Mouse (Mus musculus) embryonic facial prominence, embryonic 10.5 days (tissue): ENCODE data around the gene Disc1. TPM values are rescaled to one million over a fixed set of nuclear protein-coding genes. Genes with fewer than 3 reads are reported as not detected.

Experiments
- DNase-seq: peaks from one replicate; pipeline ENCODE4 v3.0.0-alpha.2; 2017; ENCODE audit warnings: low spot score
- H3K27ac ChIP-seq: fragments of 300-500 bp; sonication (generic); replicated peaks from 2 replicates; pipeline ENCODE4 v1.5.1; 2016; ENCODE audit warnings: mild to moderate bottlenecking
- H3K27me3 ChIP-seq: fragments of 300-500 bp; sonication (generic); replicated peaks from 2 replicates; pipeline ENCODE4 v1.6.1; 2016; ENCODE audit warnings: low read depth, mild to moderate bottlenecking; ENCODE audit not compliant: poor library complexity, severe bottlenecking
- H3K36me3 ChIP-seq: fragments of 300-500 bp; sonication (generic); replicated peaks from 2 replicates; pipeline ENCODE4 v1.6.1; 2016; ENCODE audit warnings: mild to moderate bottlenecking, moderate library complexity
- H3K4me1 ChIP-seq: fragments of 300-500 bp; sonication (generic); 2 replicates; pipeline ENCODE4 v1.6.1; 2016
- H3K4me3 ChIP-seq: fragments of 300-500 bp; sonication (generic); 2 replicates; pipeline ENCODE4 v1.5.1; 2016; ENCODE audit warnings: mild to moderate bottlenecking, moderate library complexity
- H3K9me3 ChIP-seq: fragments of 300-500 bp; sonication (generic); 2 replicates; pipeline ENCODE4 v1.6.1; 2016; ENCODE audit warnings: mild to moderate bottlenecking
- WGBS: fragments of 180-500 bp; shearing (Covaris S2); methylation state at CpG from one replicate; pipeline ENCODE4 v1.1.7; 2016; 5-methylcytosine and 5-hydroxymethylcytosine counted together
- polyA plus RNA-seq: library from polyadenylated mRNA; unstranded; fragments of >200 nt; fragmentation: Nextera tagmentation; extraction: Ambion mirVana; gene quantifications from 2 replicates; pipeline ENCODE4 v1.2.1, GENCODE M21; 2016

Gene Disc1
- polyA plus RNA-seq, 1 experiment from 2014 or later, result 1.7 TPM

- Histone ChIP-seq H3K4me1 (peaks cover 64% of the 10 kb centered on the region), H3K36me3 (no peaks in the 10 kb centered on the region), H3K27me3 (peaks cover 33% of the 10 kb centered on the region), H3K27ac (no peak overlapping the region; the same call in 1 of the 2 replicates), H3K4me3 (no peak overlapping the region), H3K9me3 (no peaks in the 10 kb centered on the region)
- WGBS, result 73% methylated on average over 7 of the region's 7 CpGs
- DNase-seq, result no peak
These were observed 143.5 kb downstream of the Disc1 start for GRCm38 (mm10) chr8:125197341-125198002.

- no peaks in the 10 kb centered on the region for H3K36me3 ChIP-seq
- WGBS, result 72% methylated on average over 9 of the region's 9 CpGs
- H3K4me1 ChIP-seq, result peaks cover 60% of the 10 kb centered on the region
- DNase-seq, result no peak
- H3K27me3 ChIP-seq, result peaks cover 27% of the 10 kb centered on the region
- H3K9me3 ChIP-seq, result no peaks in the 10 kb centered on the region
- H3K27ac ChIP-seq, result peak overlapping the region; percentile 48; the same call in 1 of the 2 replicates
- no peak overlapping the region for H3K4me3 ChIP-seq
These were observed 144.6 kb downstream of the Disc1 start for GRCm38 (mm10) chr8:125198420-125199196.

GRCm38 (mm10) chr8:125199197-125199939 is 145.4 kb downstream of the Disc1 start:
- no peak for DNase-seq
- Histone ChIP-seq H3K27ac (peak overlapping the region; percentile 48; the same call in 1 of the 2 replicates), H3K9me3 (no peaks in the 10 kb centered on the region), H3K27me3 (peaks cover 24% of the 10 kb centered on the region), H3K36me3 (no peaks in the 10 kb centered on the region), H3K4me1 (peaks cover 58% of the 10 kb centered on the region), H3K4me3 (no peak overlapping the region)
- WGBS, result 77% methylated on average over 16 of the region's 16 CpGs

- no peak overlapping the region for H3K27ac ChIP-seq
These were observed 146.4 kb downstream of the Disc1 start for GRCm38 (mm10) chr8:125200273-125200863.

GRCm38 (mm10) chr8:125201650-125202049 is 147.7 kb downstream of the Disc1 start:
- H3K9me3 ChIP-seq, result no peaks in the 10 kb centered on the region
- 78% methylated on average over 6 of the region's 6 CpGs for WGBS
- peaks cover 37% of the 10 kb centered on the region for H3K4me1 ChIP-seq
- H3K4me3 ChIP-seq, result no peak overlapping the region
- no peak overlapping the region for H3K27ac ChIP-seq
- no peak for DNase-seq
- no peaks in the 10 kb centered on the region for H3K36me3 ChIP-seq
- H3K27me3 ChIP-seq, result peaks cover 41% of the 10 kb centered on the region

More at GRCm38 (mm10) chr8:125200273-125200863, 146.4 kb downstream of the Disc1 start:
- WGBS, result 82% methylated on average over 13 of the region's 13 CpGs
- H3K27me3 ChIP-seq, result peaks cover 33% of the 10 kb centered on the region
- DNase-seq, result no peak
- peaks cover 48% of the 10 kb centered on the region for H3K4me1 ChIP-seq
- H3K9me3 ChIP-seq, result no peaks in the 10 kb centered on the region
- H3K36me3 ChIP-seq, result no peaks in the 10 kb centered on the region
- no peak overlapping the region for H3K4me3 ChIP-seq

- Histone ChIP-seq H3K4me3 (no peak overlapping the region), H3K27me3 (peaks cover 39% of the 10 kb centered on the region), H3K9me3 (no peaks in the 10 kb centered on the region), H3K4me1 (peaks cover 28% of the 10 kb centered on the region), H3K36me3 (no peaks in the 10 kb centered on the region), H3K27ac (no peak overlapping the region)
- no peak for DNase-seq
- WGBS, result 79% methylated on average over 9 of the region's 9 CpGs
These were observed 149.0 kb downstream of the Disc1 start for GRCm38 (mm10) chr8:125203016-125203415.

DNA sequence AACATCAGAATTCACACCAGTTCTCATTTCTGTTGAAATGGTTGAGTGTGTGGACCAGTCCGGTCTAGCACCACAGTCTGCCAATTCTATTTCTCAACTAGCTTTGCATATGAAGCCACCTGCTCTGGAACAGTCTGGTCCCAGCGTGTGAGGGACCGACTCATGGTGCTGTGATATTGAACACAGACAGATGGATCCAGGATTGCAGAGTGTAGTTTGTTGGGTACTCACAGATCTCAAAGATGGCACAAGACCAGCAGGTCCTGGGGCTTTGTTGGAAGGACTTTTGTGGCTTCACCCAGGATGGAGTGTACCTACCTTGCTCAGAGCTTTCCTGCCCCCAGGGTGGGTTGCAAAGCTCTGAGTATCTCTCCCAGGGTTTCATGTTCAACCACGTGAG is 151.6 kb downstream of the Disc1 start:
- Histone ChIP-seq H3K27ac (no peak overlapping the region), H3K9me3 (no peaks in the 10 kb centered on the region), H3K36me3 (no peaks in the 10 kb centered on the region), H3K4me3 (no peak overlapping the region), H3K27me3 (peaks cover 23% of the 10 kb centered on the region; the same call in 1 of the 2 replicates), H3K4me1 (peaks cover 10% of the 10 kb centered on the region)
- WGBS, result 91% methylated on average over 4 of the region's 4 CpGs
- DNase-seq, result no peak

- DNase-seq, result no peak
- Histone ChIP-seq H3K27ac (no peak overlapping the region), H3K9me3 (no peaks in the 10 kb centered on the region)
These were observed 152.4 kb downstream of the Disc1 start for GRCm38 (mm10) chr8:125206391-125206790.

DNA sequence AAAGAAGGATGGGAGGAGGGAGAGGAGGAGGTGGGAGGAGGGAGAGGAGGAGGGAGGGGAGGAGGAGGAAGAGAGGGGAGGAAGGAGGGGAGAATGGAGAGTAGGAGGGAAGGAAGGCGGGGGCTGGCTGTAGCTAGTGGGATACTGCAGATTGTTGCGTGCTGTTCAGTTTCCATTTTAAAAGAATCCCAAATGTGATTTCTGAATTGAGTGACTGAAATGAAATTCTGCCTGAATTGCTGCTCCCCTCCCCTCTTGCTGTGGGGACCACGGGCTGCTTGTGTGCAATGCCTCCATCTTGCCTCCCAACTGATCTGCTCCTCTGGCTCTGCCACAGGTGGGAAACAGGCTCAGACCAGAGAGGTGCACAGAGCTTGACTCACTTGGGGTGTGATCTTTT is 153.0 kb downstream of the Disc1 start:
- peaks cover 27% of the 10 kb centered on the region; the same call in 1 of the 2 replicates for H3K27me3 ChIP-seq
- H3K36me3 ChIP-seq, result no peaks in the 10 kb centered on the region
- WGBS, result 82% methylated on average over 3 of the region's 3 CpGs
- H3K4me3 ChIP-seq, result no peak overlapping the region
- DNase-seq, result no peak
- no peaks in the 10 kb centered on the region for H3K9me3 ChIP-seq
- H3K4me1 ChIP-seq, result peaks cover 6% of the 10 kb centered on the region; the same call in 1 of the 2 replicates
- no peak overlapping the region for H3K27ac ChIP-seq

More at GRCm38 (mm10) chr8:125206391-125206790, 152.4 kb downstream of the Disc1 start:
- H3K4me3 ChIP-seq, result no peak overlapping the region
- H3K4me1 ChIP-seq, result peaks cover 4% of the 10 kb centered on the region
- 70% methylated on average over 8 of the region's 8 CpGs for WGBS
- H3K36me3 ChIP-seq, result no peaks in the 10 kb centered on the region
- H3K27me3 ChIP-seq, result peaks cover 23% of the 10 kb centered on the region; the same call in 1 of the 2 replicates

GRCm38 (mm10) chr8:125212619-125213167 is 158.7 kb downstream of the Disc1 start:
- no peak overlapping the region for H3K27ac ChIP-seq
- H3K27me3 ChIP-seq, result peaks cover 36% of the 10 kb centered on the region; the same call in 1 of the 2 replicates
- no peak overlapping the region for H3K4me3 ChIP-seq
- no peak for DNase-seq
- H3K36me3 ChIP-seq, result no peaks in the 10 kb centered on the region
- 64% methylated on average over 13 of the region's 13 CpGs for WGBS
- H3K9me3 ChIP-seq, result no peaks in the 10 kb centered on the region
- peaks cover 24% of the 10 kb centered on the region for H3K4me1 ChIP-seq

- no peaks in the 10 kb centered on the region for H3K36me3 ChIP-seq
- peak overlapping the region; percentile 40 for H3K4me3 ChIP-seq
- peaks cover 45% of the 10 kb centered on the region for H3K4me1 ChIP-seq
- H3K9me3 ChIP-seq, result no peaks in the 10 kb centered on the region
- DNase-seq, result peak; percentile 37
- 22% methylated on average over 12 of the region's 12 CpGs for WGBS
- peak overlapping the region; percentile 81 for H3K27ac ChIP-seq
- H3K27me3 ChIP-seq, result peaks cover 51% of the 10 kb centered on the region
These were observed 164.0 kb downstream of the Disc1 start for GRCm38 (mm10) chr8:125217902-125218581.
